Mouse (Mus musculus) brain, embryonic 14.5 days (tissue): ENCODE results near the gene Anks1b. TPM values are rescaled to one million over a fixed set of nuclear protein-coding genes. Genes with fewer than 3 reads are reported as not detected.

Experiments
- DNase-seq: peaks from one replicate; pipeline ENCODE4 v3.0.0-alpha.2; 2011; ENCODE audit warnings: low read depth
- CTCF ChIP-seq: fragments of 200-500 bp; IDR thresholded peaks from 2 replicates; pipeline ENCODE4 v1.5.1; 2012; ENCODE audit warnings: inconsistent platforms, mild to moderate bottlenecking, moderate library complexity, borderline replicate concordance; ENCODE audit not compliant: insufficient read depth, insufficient read length; ENCODE audit errors: extremely low read depth
- POLR2A ChIP-seq: fragments of 200-500 bp; IDR thresholded peaks from 2 replicates; pipeline ENCODE4 v1.6.1; 2012; ENCODE audit warnings: mild to moderate bottlenecking, inconsistent platforms, borderline replicate concordance; ENCODE audit not compliant: poor library complexity, insufficient read depth, insufficient read length, severe bottlenecking; ENCODE audit errors: extremely low read depth
- polyA plus RNA-seq: library from polyadenylated mRNA; depleted of rRNA; stranded (reverse); fragments of >200 nt; gene quantifications from 2 replicates; pipeline ENCODE4 v1.2.3, GENCODE M21; 2012

Gene Anks1b
- polyA plus RNA-seq, 1 experiment: 67.7 TPM

DNA sequence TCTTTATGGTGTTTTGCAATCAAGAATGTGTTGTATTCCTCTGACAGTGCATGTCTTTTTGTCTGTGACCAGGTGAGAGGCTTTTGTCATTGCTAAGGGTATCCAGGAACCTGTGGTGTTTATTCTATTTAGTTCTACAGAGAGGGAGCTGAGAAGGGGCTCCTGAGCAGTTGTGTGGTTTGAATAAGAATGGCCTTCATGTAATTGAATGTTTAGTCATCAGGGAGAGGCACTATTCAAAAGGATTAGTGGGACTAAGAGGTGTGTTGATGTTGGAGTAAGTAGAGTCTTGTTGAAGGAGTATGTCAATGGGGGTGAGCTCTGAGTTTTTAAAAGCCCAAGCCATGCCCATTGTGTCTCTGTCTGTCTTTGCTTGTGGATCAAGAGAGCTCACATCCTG lies 264.2 kb downstream of the Anks1b start:
- TF ChIP-seq CTCF: no peak
- DNase-seq: no peak

- DNase-seq: no peak
- TF ChIP-seq POLR2A (no peak), CTCF (no peak)
Measured at GRCm38 (mm10) chr10:90140947-90141346, 267.6 kb downstream of the Anks1b start.

DNA sequence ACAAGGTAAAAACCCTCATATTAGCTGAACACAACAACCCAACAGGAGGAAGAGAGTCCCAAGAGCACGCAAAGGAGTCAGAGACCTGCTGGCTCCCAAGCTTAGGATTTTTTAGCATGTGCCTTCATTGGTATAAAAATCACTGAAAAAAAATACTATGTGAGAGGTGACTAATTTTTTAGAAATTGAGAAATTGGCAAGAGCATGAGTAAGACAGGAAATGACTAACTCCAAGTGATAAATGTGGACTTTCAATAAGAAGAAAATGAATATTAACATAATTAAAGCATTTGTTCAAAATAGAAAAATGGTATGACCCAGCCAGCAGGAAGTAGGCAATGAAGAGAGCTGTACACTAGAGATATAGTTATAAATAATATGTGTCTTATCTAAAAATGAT lies 271.1 kb downstream of the Anks1b start:
- DNase-seq: no peak
- TF ChIP-seq CTCF: no peak
- TF ChIP-seq POLR2A: no peak

DNA sequence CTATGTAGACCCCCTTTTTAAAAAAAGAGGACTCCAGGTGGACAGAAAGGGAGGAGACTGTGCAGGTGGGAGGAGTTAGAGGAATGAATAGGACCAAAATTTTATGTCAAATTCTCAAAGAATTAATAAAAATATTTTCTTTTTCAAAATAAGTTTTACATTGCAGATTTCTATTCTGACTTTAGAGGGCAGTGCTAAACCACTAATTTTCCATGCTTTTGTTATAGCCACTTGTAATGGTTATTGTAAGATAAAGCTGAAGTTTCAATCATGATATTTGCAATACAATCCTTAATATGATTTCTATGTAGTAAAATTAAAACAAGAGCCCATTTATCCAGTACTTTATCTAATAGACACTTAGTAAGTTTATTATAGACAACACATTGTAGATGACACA lies 278.2 kb downstream of the Anks1b start:
- TF ChIP-seq POLR2A: no peak
- TF ChIP-seq CTCF: no peak
- DNase-seq: peak; percentile 53

GRCm38 (mm10) chr10:90169941-90170580 lies 296.8 kb downstream of the Anks1b start:
- no peak for DNase-seq
- TF ChIP-seq POLR2A (no peak), CTCF (no peak)

GRCm38 (mm10) chr10:90190366-90190765 lies 317.1 kb downstream of the Anks1b start:
- no peak for TF ChIP-seq CTCF
- TF ChIP-seq POLR2A: no peak
- peak; percentile 51 for DNase-seq

- no peak for TF ChIP-seq CTCF
- TF ChIP-seq POLR2A: no peak
- no peak for DNase-seq
Measured at GRCm38 (mm10) chr10:90196936-90197335, 323.6 kb downstream of the Anks1b start.

GRCm38 (mm10) chr10:90210044-90210443 lies 336.7 kb downstream of the Anks1b start:
- no peak for DNase-seq
- TF ChIP-seq POLR2A (no peak), CTCF (no peak)

DNA sequence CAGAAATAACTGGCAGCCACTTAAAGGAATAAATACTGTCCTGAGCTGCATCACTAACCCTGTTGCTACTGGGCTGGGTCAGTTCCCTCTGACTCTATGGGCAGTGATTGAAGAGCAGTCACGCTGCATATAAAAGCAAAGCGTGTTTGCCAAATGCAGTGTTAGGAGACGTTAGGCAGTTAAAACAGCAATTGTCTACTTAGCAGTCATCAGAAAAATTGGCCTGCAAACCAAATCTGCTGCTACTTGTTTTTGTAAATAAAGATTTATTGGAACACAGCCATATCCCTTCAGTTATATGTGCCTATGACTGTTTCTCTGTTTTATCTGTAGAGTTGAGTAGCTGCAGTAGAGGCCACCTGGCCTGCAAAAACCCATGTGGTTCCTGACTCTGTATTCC lies 347.2 kb downstream of the Anks1b start:
- peak; percentile 52 for DNase-seq
- TF ChIP-seq POLR2A: no peak
- no peak for TF ChIP-seq CTCF

DNA sequence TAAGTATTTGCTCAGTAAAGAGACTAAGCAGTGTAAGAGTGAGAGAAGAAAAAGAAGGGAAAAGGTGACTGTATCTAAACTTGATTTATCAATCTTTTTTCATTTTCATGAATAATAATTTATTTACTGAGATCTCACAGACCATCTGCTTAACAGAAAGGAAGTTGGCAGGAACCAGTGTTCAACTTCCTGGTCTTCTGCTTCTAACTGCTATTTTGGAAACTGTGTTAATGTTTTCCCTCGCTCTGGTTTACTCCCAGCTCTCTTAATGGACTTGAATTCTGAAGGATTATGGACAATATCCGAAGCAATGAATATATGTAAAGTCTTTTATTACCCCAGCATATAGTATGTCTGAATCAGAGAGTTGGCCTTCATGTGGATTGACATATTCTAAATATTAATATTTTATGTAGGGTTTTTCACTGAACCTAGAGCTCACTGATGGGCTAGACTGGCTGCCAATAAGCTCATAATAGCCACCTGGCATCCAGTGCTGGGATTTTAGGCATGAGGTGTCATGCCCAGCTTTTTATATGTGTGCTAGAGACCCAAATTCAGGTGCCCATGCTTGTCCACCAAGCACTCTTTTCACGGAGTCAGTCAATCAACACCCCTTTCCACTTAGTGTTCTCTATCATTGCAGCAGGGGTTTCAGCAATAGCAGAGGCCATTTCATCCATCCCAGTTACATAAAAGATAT lies 349.6 kb downstream of the Anks1b start:
- peak; percentile 34 for DNase-seq
- TF ChIP-seq CTCF (no peak), POLR2A (no peak)

- DNase-seq: peak; percentile 26
- no peak for TF ChIP-seq POLR2A
- peak; percentile 18; the same call in 1 of the 2 replicates for TF ChIP-seq CTCF
Measured at GRCm38 (mm10) chr10:90235273-90235672, 362.0 kb downstream of the Anks1b start.

DNA sequence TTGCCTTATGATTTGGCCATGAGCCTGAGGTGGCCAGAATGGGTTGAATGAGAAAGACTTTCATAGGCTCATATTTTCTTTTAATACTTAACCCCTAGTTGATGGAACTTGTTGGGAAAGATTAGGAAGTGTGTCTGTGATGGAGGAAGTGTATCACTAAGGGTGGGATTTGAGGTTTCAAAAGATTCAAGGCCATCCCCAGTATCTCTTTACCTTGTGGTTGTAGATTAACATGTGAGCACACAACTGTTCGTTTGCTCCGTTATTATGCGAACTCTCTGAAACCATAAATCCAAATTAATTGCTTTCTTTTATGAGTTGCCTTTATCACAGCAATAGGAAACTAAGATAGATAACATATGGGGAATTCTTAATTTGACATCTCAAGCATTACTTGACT lies 364.0 kb downstream of the Anks1b start:
- no peak for TF ChIP-seq CTCF
- TF ChIP-seq POLR2A: no peak
- DNase-seq: no peak

DNA sequence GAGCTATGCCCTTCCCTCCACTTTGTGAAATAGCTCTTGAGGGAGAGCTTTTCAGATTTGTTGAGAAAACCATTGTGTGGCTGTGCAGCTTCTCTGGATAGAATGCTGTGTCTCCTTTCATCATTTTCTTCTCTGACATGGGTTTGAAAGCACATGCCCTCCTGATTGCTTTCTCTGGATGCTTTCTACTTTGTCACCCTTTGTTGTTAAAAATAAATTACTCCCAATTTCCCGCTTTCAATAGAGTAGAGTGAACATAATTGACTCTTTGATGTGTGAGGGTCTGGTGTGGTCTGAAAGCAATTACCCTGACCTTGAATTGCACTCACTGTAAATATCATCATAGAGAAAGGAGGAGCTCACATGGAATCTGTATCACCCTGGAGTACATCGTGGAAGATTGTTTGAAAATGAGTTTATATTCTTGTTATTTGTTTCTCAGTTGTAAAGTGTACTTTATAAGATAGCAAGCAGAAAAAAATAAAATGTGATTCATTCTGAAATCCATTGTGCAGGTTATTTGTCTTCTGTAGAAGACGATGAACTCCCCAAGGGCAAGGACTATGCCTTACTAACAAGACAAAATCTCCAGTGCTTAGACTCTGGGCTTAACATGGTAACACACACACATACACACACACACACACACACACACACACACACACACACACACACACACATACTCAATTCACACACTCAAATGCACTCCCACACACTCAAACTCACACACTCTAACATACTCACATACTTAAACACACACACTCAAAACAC lies 385.8 kb downstream of the Anks1b start:
- TF ChIP-seq CTCF (no peak), POLR2A (no peak)
- peak; percentile 80 for DNase-seq
